Mouse (Mus musculus) E14TG2a.4 (cell line): ENCODE data around the gene Lsamp.

ENCODE experiments used
- H3K27me3 ChIP-seq: 2 replicates; pipeline ENCODE4 v1.6.1; 2014; ENCODE audit warnings: low read length, control low read depth; ENCODE audit not compliant: insufficient read depth
- H3K36me3 ChIP-seq: 2 replicates; pipeline ENCODE4 v1.6.1; 2014; ENCODE audit warnings: low read length, control low read depth; ENCODE audit not compliant: insufficient read depth
- H3K4me1 ChIP-seq: replicated peaks from 2 replicates; pipeline ENCODE4 v1.6.1; 2014; ENCODE audit warnings: low read depth, low read length, control low read depth
- H3K4me3 ChIP-seq: replicated peaks from 2 replicates; pipeline ENCODE4 v1.5.1; 2014; ENCODE audit warnings: mild to moderate bottlenecking, low read length
- H3K9me3 ChIP-seq: 2 replicates; pipeline ENCODE4 v1.6.1; 2014; ENCODE audit warnings: low read length, control low read depth
- CTCF ChIP-seq: conservative IDR thresholded peaks from 2 replicates; pipeline ENCODE4 v1.5.1; 2014; ENCODE audit warnings: low read length
- NANOG ChIP-seq: IDR thresholded peaks from 2 replicates; pipeline ENCODE4 v1.6.1; 2014; ENCODE audit warnings: borderline replicate concordance, low read length, mixed read lengths
- POU5F1 ChIP-seq: IDR thresholded peaks from 2 replicates; pipeline ENCODE4 v1.6.1; 2014; ENCODE audit warnings: low read length, borderline replicate concordance

Lsamp gene

GRCm38 (mm10) chr16:40307666-40308065, 323.5 kb downstream of the Lsamp start:
- Histone ChIP-seq H3K4me1 (no peaks in the 10 kb centered on the region), H3K9me3 (no peaks in the 10 kb centered on the region)
- TF ChIP-seq CTCF (no peak), POU5F1 (no peak), NANOG (no peak)

GRCm38 (mm10) chr16:40316199-40316598, 332.0 kb downstream of the Lsamp start:
- H3K27me3 ChIP-seq: no peaks in the 10 kb centered on the region

More at GRCm38 (mm10) chr16:40307666-40308065, 323.5 kb downstream of the Lsamp start:
- Histone ChIP-seq H3K36me3 (no peaks in the 10 kb centered on the region), H3K27me3 (no peaks in the 10 kb centered on the region), H3K4me3 (no peak overlapping the region)

GRCm38 (mm10) chr16:40324811-40325210, 340.6 kb downstream of the Lsamp start:
- Histone ChIP-seq H3K9me3 (no peaks in the 10 kb centered on the region), H3K36me3 (no peaks in the 10 kb centered on the region), H3K4me3 (no peak overlapping the region), H3K27me3 (no peaks in the 10 kb centered on the region), H3K4me1 (no peaks in the 10 kb centered on the region)
- TF ChIP-seq CTCF: no peak
- no peak for TF ChIP-seq NANOG
- TF ChIP-seq POU5F1: no peak

More at GRCm38 (mm10) chr16:40316199-40316598, 332.0 kb downstream of the Lsamp start:
- no peaks in the 10 kb centered on the region for H3K9me3 ChIP-seq
- no peaks in the 10 kb centered on the region for H3K4me1 ChIP-seq
- TF ChIP-seq POU5F1 (no peak), NANOG (no peak), CTCF (no peak)
- no peaks in the 10 kb centered on the region for H3K36me3 ChIP-seq
- no peak overlapping the region for H3K4me3 ChIP-seq

- H3K4me1 ChIP-seq: no peaks in the 10 kb centered on the region
- H3K9me3 ChIP-seq: no peaks in the 10 kb centered on the region
- H3K27me3 ChIP-seq: no peaks in the 10 kb centered on the region
- TF ChIP-seq POU5F1 (no peak), NANOG (no peak), CTCF (no peak)
- no peaks in the 10 kb centered on the region for H3K36me3 ChIP-seq
- H3K4me3 ChIP-seq: no peak overlapping the region
Measured at GRCm38 (mm10) chr16:40328249-40328820, 344.2 kb downstream of the Lsamp start.

- no peak overlapping the region for H3K4me3 ChIP-seq
- H3K36me3 ChIP-seq: no peaks in the 10 kb centered on the region
- no peaks in the 10 kb centered on the region for H3K4me1 ChIP-seq
- H3K27me3 ChIP-seq: no peaks in the 10 kb centered on the region
- no peak for TF ChIP-seq CTCF
- TF ChIP-seq NANOG: no peak
- TF ChIP-seq POU5F1: no peak
- no peaks in the 10 kb centered on the region for H3K9me3 ChIP-seq
Measured at GRCm38 (mm10) chr16:40369677-40370076, 385.5 kb downstream of the Lsamp start.

GRCm38 (mm10) chr16:40371291-40371690, 387.1 kb downstream of the Lsamp start:
- Histone ChIP-seq H3K27me3 (no peaks in the 10 kb centered on the region), H3K9me3 (no peaks in the 10 kb centered on the region), H3K36me3 (no peaks in the 10 kb centered on the region), H3K4me3 (no peak overlapping the region), H3K4me1 (no peaks in the 10 kb centered on the region)
- TF ChIP-seq CTCF (no peak), NANOG (no peak), POU5F1 (no peak)

GRCm38 (mm10) chr16:40375314-40375713, 391.2 kb downstream of the Lsamp start:
- Histone ChIP-seq H3K4me3 (no peak overlapping the region), H3K36me3 (no peaks in the 10 kb centered on the region), H3K9me3 (no peaks in the 10 kb centered on the region), H3K4me1 (no peaks in the 10 kb centered on the region), H3K27me3 (no peaks in the 10 kb centered on the region)
- TF ChIP-seq POU5F1 (no peak), CTCF (no peak)

GRCm38 (mm10) chr16:40377129-40377799, 393.1 kb downstream of the Lsamp start:
- TF ChIP-seq POU5F1: no peak
- TF ChIP-seq NANOG: no peak
- TF ChIP-seq CTCF: no peak
- no peaks in the 10 kb centered on the region for H3K4me1 ChIP-seq
- no peaks in the 10 kb centered on the region for H3K36me3 ChIP-seq
- no peaks in the 10 kb centered on the region for H3K9me3 ChIP-seq
- no peak overlapping the region for H3K4me3 ChIP-seq
- H3K27me3 ChIP-seq: no peaks in the 10 kb centered on the region
